Mouse (Mus musculus) hindbrain, embryonic 11.5 days (tissue): ENCODE measurements around the gene Brip1. TPM values are rescaled to one million over a fixed set of nuclear protein-coding genes. Genes with fewer than 3 reads are reported as not detected.

Source experiments
- ATAC-seq: fragments of 200-750 bp; cut with Nextera tagmentation; 2 replicates; pipeline ENCODE4 v1.8.0; 2017; ENCODE audit warnings: mild to moderate bottlenecking, moderate TSS enrichment, moderate library complexity; ENCODE audit not compliant: low FRiP score
- DNase-seq: peaks from one replicate; pipeline ENCODE4 v3.0.0-alpha.2; 2015; ENCODE audit warnings: low spot score
- H3K27ac ChIP-seq: fragments of 300-500 bp; sonication (generic); 2 replicates; pipeline ENCODE4 v1.5.1; 2014; ENCODE audit warnings: mild to moderate bottlenecking, low read depth, low read length
- H3K27me3 ChIP-seq: fragments of 300-500 bp; sonication (generic); 2 replicates; pipeline ENCODE4 v1.6.1; 2014; ENCODE audit warnings: mild to moderate bottlenecking, low read length, moderate library complexity, mixed read lengths; ENCODE audit not compliant: control insufficient read depth, insufficient read depth
- H3K36me3 ChIP-seq: fragments of 300-500 bp; sonication (generic); 2 replicates; pipeline ENCODE4 v1.6.1; 2014; ENCODE audit warnings: mild to moderate bottlenecking, low read length, moderate library complexity, mixed read lengths; ENCODE audit not compliant: control insufficient read depth, insufficient read depth
- H3K4me1 ChIP-seq: fragments of 300-500 bp; sonication (generic); replicated peaks from 2 replicates; pipeline ENCODE4 v1.6.1; 2014; ENCODE audit warnings: low read length, mixed read lengths; ENCODE audit not compliant: control insufficient read depth, insufficient read depth
- H3K4me2 ChIP-seq: fragments of 300-500 bp; sonication (generic); replicated peaks from 2 replicates; pipeline ENCODE4 v1.6.1; 2014; ENCODE audit warnings: mild to moderate bottlenecking, low read depth, low read length
- H3K4me3 ChIP-seq: fragments of 300-500 bp; sonication (generic); 2 replicates; pipeline ENCODE4 v1.5.1; 2014; ENCODE audit warnings: low read depth, low read length
- H3K9ac ChIP-seq: fragments of 300-500 bp; sonication (generic); 2 replicates; pipeline ENCODE4 v1.6.1; 2014; ENCODE audit warnings: low read depth, low read length
- H3K9me3 ChIP-seq: fragments of 300-500 bp; sonication (generic); 2 replicates; pipeline ENCODE4 v1.6.1; 2016; ENCODE audit warnings: low read length; ENCODE audit not compliant: control insufficient read depth
- WGBS: fragments of 180-500 bp; shearing (Covaris S2); extraction: QIAGEN DNeasy Blood & Tissue Kit; methylation state at CpG from one replicate; pipeline ENCODE4 v1.1.7; 2014; 5-methylcytosine and 5-hydroxymethylcytosine counted together
- polyA plus RNA-seq: library from polyadenylated mRNA; unstranded; fragments of >200 nt; fragmentation: Nextera tagmentation; extraction: Ambion mirVana; gene quantifications from 2 replicates; pipeline ENCODE4 v1.2.1, GENCODE M21; 2014

The Brip1 gene
- polyA plus RNA-seq, 1 experiment from 2014 or later: 7.6 TPM

DNA sequence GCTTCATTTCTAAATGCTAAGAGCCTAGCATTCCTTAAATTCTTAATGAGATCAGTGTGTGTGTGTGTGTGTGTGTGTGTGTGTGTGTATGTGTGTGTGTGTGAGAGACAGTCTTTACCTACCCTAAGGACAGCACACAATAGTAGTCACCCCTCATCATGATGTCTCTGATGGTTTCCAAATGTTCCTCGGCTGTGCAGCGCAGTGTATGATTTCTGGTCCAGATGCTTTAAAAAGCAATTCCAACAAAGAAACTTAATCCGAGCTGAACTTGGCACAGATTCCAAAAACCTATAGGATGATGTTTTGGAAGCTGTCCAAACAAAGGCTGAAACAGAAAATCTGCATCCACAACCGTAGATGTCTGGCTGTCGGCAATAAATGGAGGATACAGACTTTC, 173.0 kb downstream of the Brip1 start:
- Histone ChIP-seq H3K4me3 (no peak overlapping the region), H3K4me2 (no peak overlapping the region), H3K4me1 (no peaks in the 10 kb centered on the region), H3K9me3 (no peaks in the 10 kb centered on the region), H3K9ac (no peak overlapping the region), H3K27me3 (no peaks in the 10 kb centered on the region), H3K27ac (no peak overlapping the region), H3K36me3 (no peaks in the 10 kb centered on the region)
- DNase-seq (no peak), ATAC-seq (no peak)
- WGBS: 72% methylated on average over 5 of the region's 5 CpGs

DNA sequence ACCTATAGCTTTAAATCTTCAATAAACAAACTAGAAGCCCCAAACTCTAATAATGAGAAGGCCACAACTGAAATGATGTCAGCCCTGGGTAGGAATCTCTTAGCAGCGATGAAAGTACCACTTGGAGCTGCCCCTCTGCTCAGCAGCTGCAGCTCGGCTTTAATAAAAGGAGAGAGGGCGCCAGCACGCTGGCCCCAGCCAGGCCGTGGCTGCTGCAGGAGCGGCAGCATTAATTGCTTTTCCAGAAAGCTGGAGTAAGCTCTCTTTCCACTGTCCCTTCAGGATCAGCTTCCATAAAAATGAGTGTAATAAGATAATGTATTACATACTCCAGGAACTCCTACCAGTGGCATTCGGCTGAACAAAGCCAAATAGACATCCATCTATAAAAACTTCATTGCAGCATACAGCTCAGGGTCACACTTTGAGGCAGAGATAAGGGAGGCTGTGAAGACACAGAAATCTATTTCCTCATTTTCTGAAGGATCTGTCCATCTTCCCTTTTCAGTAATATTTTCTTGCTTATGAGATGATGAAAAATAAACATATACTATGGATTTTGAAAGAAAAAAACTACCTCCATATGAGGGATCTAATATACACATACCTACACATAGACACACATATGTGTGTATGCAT, 174.3 kb downstream of the Brip1 start:
- Histone ChIP-seq H3K27ac (no peak overlapping the region), H3K4me1 (no peaks in the 10 kb centered on the region), H3K4me3 (no peak overlapping the region), H3K9me3 (no peaks in the 10 kb centered on the region), H3K9ac (no peak overlapping the region), H3K27me3 (no peaks in the 10 kb centered on the region), H3K4me2 (no peak overlapping the region), H3K36me3 (no peaks in the 10 kb centered on the region)
- ATAC-seq: no peak
- WGBS: 16% methylated on average over 7 of the region's 7 CpGs
- DNase-seq: peak; percentile 28

DNA sequence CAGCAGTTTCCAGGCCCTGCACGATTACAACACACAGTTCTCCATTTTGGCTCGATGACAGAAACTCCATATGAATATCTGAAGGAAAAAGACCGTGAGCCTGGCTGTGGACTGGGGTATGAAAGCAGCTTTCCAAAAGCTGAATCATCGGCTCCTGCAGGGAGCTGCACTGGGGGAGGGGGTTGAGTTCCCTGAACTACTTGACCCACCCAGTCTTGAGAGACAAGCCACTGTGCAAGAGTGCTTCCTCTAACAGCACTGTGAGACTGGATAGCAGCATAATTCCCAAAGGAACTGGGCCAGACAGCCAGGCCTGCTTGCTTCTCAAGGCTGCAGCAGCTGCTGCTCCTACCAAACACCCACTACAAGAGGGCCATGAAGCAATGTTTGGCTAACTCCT, 178.6 kb downstream of the Brip1 start:
- Histone ChIP-seq H3K27ac (no peak overlapping the region), H3K27me3 (no peaks in the 10 kb centered on the region), H3K4me2 (no peak overlapping the region), H3K4me1 (no peaks in the 10 kb centered on the region), H3K4me3 (no peak overlapping the region), H3K9me3 (no peaks in the 10 kb centered on the region), H3K9ac (no peak overlapping the region), H3K36me3 (no peaks in the 10 kb centered on the region)
- ATAC-seq (no peak), DNase-seq (no peak)
- 82% methylated on average over 4 of the region's 4 CpGs for WGBS

DNA sequence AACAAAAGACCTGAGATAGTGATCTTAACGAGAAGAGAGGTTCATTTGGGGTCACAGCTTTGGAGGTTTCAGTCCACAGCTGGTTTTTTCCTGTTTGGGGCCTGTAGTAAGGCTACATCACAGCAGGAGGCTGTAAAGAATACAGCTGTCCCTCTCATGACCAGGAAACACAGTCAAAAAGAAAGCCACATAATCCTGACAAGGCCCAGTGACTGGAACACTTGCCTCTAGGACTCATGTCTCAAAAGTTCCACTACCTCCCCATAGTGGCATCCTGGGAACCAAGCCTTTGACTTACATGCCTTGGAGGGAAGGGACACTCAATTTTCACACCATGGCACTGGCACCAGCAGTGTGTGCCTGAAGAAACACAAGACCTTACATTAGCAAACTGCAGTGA, 181.0 kb downstream of the Brip1 start:
- H3K4me1 ChIP-seq: no peaks in the 10 kb centered on the region
- ATAC-seq (no peak), DNase-seq (no peak)
- H3K4me2 ChIP-seq: no peak overlapping the region
- WGBS: 56% methylated on average over 1 of the region's 1 CpGs
- no peaks in the 10 kb centered on the region for H3K27me3 ChIP-seq
- no peaks in the 10 kb centered on the region for H3K36me3 ChIP-seq
- H3K27ac ChIP-seq: no peak overlapping the region
- no peak overlapping the region for H3K9ac ChIP-seq
- H3K9me3 ChIP-seq: no peaks in the 10 kb centered on the region
- no peak overlapping the region for H3K4me3 ChIP-seq

DNA sequence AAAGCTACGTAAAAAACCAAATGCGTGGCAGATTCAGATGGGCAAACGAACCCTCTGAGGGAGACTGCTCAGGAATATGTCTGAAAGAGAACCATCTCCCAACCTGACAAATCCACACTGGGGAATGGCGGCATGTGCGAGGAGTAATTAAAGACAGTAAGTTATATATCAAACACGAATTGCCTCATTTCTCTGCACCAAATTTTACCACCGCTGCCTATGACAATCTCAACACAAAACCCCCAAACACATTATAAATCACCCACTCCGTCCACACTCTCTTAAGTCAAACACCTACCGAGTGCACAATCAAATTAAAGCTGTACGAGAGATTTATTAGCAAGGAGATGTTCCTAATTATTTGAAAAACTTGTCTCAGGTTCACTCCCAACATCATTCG, 184.8 kb downstream of the Brip1 start:
- Histone ChIP-seq H3K4me1 (no peaks in the 10 kb centered on the region), H3K36me3 (no peaks in the 10 kb centered on the region), H3K4me2 (no peak overlapping the region), H3K27me3 (no peaks in the 10 kb centered on the region), H3K9me3 (no peaks in the 10 kb centered on the region), H3K9ac (no peak overlapping the region), H3K4me3 (no peak overlapping the region), H3K27ac (no peak overlapping the region)
- 83% methylated on average over 11 of the region's 11 CpGs for WGBS
- DNase-seq (no peak), ATAC-seq (no peak)

DNA sequence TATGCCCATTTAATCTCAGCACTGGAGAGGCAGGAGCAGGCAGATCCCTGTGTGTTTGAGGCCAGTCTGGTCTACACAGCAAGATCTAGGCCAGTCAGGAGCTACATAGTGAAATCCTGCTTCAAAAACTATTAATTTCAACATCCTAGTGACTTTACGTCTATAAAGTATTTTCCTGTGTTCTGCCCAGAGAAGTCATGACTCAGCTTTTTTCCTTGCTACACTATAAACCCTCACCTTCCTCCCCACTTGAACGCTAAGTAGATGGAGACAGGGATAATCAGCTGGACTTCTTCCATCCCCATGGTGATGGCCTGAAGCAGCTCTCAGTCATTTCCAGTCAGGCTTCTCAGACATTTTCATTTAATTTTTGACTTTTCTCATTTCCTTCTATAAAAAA, 187.9 kb downstream of the Brip1 start:
- H3K4me3 ChIP-seq: no peak overlapping the region
- WGBS: 84% methylated on average over 2 of the region's 2 CpGs
- no peak for ATAC-seq

DNA sequence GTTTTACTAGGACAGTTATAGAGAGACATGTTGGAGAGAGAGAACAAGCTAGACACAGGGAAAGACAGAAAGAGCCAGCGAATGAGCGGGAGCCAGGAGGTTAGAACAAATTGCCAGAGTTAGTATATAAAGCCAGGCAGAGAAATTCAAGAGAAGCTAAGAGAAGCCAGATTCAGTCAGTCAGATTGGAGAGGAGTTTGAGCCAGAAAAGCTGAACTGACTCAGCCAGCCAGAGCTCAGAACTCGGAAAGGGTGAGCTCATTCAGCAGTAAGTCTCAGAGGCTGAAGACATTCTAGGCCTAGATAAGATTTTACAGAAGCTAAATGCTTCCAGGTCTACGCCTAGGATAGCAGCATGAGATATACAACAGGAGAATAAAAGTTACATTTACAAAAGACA, 190.5 kb downstream of the Brip1 start:
- DNase-seq (no peak), ATAC-seq (no peak)
- Histone ChIP-seq H3K27ac (no peak overlapping the region), H3K9ac (no peak overlapping the region), H3K4me1 (no peaks in the 10 kb centered on the region), H3K4me3 (no peak overlapping the region), H3K27me3 (no peaks in the 10 kb centered on the region), H3K36me3 (no peaks in the 10 kb centered on the region), H3K9me3 (no peaks in the 10 kb centered on the region), H3K4me2 (no peak overlapping the region)
- 90% methylated on average over 4 of the region's 4 CpGs for whole genome bisulfite sequencing

More for the DNA sequence above, 187.9 kb downstream of the Brip1 start:
- DNase-seq: no peak
- Histone ChIP-seq H3K27me3 (no peaks in the 10 kb centered on the region), H3K27ac (no peak overlapping the region), H3K9me3 (no peaks in the 10 kb centered on the region), H3K4me2 (no peak overlapping the region), H3K36me3 (no peaks in the 10 kb centered on the region), H3K9ac (no peak overlapping the region), H3K4me1 (no peaks in the 10 kb centered on the region)

DNA sequence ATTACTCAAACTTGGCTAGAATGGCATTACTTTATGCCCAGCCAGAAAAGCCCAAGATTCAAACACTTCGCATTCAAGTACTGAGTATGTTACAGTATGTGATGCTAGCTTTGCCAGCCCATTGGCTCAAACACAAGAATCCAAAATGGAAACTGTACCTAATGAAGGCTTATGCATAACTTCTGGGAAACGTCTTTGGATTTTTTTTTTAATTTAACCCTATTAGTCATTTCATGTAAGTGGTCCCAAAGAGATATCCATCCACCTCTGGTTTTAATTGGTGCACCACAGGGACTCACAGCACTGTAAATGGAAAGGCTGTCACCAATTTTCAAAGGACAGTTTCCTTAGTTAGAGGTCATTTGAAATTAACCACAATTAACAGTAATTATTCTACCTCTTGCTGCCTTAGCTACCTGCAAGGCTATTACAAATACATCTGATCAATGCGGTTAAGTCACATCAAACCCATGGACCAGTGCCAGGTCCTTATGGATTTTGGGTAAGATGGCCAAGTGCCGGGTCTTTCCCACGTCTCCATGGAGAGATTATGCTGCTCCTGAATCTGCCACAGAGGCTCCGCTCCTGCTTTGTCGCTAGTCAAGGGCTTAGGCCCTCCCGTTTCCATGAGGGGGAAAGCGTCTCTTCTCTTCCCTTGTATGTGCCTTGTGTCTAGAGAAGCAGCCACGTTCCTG, 192.6 kb downstream of the Brip1 start:
- no peak overlapping the region for H3K9ac ChIP-seq
- ATAC-seq (no peak), DNase-seq (no peak)
- H3K9me3 ChIP-seq: no peaks in the 10 kb centered on the region
- no peak overlapping the region for H3K4me2 ChIP-seq
- no peaks in the 10 kb centered on the region for H3K4me1 ChIP-seq
- no peaks in the 10 kb centered on the region for H3K27me3 ChIP-seq
- H3K27ac ChIP-seq: no peak overlapping the region
- WGBS: 81% methylated on average over 10 of the region's 10 CpGs
- no peaks in the 10 kb centered on the region for H3K36me3 ChIP-seq
- no peak overlapping the region for H3K4me3 ChIP-seq
